Mouse (Mus musculus) c-Kit-positive CD71-positive TER-119-positive erythroid progenitor cells, embryonic 14.5 days (primary cell): ENCODE results near the gene Eef2.

Experiments used
- DNase-seq: peaks from one replicate; pipeline ENCODE4 v3.0.0-alpha.2; 2013; ENCODE audit warnings: low spot score

Eef2 gene

GRCm38 (mm10) chr10:81176466-81177271 lies at the start of gene Eef2:
TSS of gene Eef2 (plus strand) at chr10:81176631.
- DNase-seq, result peak; percentile 97

GRCm38 (mm10) chr10:81134181-81134587 lies 42.2 kb upstream of the Eef2 start:
- peak; percentile 73 for DNase-seq

GRCm38 (mm10) chr10:81134966-81135681 lies 41.3 kb upstream of the Eef2 start, which contains the start of gene Zbtb7a:
TSS of gene Zbtb7a (plus strand) at chr10:81135220.
- DNase-seq, result peak; percentile 62

GRCm38 (mm10) chr10:81135831-81136705 lies 40.4 kb upstream of the Eef2 start:
- DNase-seq, result peak; percentile 85

GRCm38 (mm10) chr10:81136706-81137231 lies 39.7 kb upstream of the Eef2 start:
- peak; percentile 72 for DNase-seq

GRCm38 (mm10) chr10:81137252-81138130 lies 38.9 kb upstream of the Eef2 start:
- peak; percentile 99 for DNase-seq

GRCm38 (mm10) chr10:81138131-81138782 lies 38.2 kb upstream of the Eef2 start:
- DNase-seq, result no peak

GRCm38 (mm10) chr10:81138821-81139528 lies 37.5 kb upstream of the Eef2 start:
- no peak for DNase-seq

GRCm38 (mm10) chr10:81139529-81139846 lies 36.9 kb upstream of the Eef2 start:
- no peak for DNase-seq

GRCm38 (mm10) chr10:81140005-81140404 lies 36.4 kb upstream of the Eef2 start:
- DNase-seq, result no peak

- no peak for DNase-seq
Observed at GRCm38 (mm10) chr10:81140717-81141454, 35.5 kb upstream of the Eef2 start.

- no peak for DNase-seq
Observed at GRCm38 (mm10) chr10:81141455-81142210, 34.8 kb upstream of the Eef2 start.

- no peak for DNase-seq
Observed at GRCm38 (mm10) chr10:81142551-81142981, 33.9 kb upstream of the Eef2 start.

- DNase-seq, result no peak
Observed at GRCm38 (mm10) chr10:81143157-81143633, 33.2 kb upstream of the Eef2 start.

- no peak for DNase-seq
Observed at GRCm38 (mm10) chr10:81143845-81144437, 32.5 kb upstream of the Eef2 start.

GRCm38 (mm10) chr10:81144667-81145066 lies 31.8 kb upstream of the Eef2 start:
- DNase-seq, result no peak

GRCm38 (mm10) chr10:81145307-81145706 lies 31.1 kb upstream of the Eef2 start:
- no peak for DNase-seq

- no peak for DNase-seq
Observed at GRCm38 (mm10) chr10:81145778-81146177, 30.7 kb upstream of the Eef2 start.
